Mouse (Mus musculus): ENCODE results near the gene Olfr700.
"Not testable (repeated sequence)": the region's sequence is repeated elsewhere in the genome, so short reads cannot be mapped to it uniquely, and the experiment has no call there.

Gene Olfr700

DNA sequence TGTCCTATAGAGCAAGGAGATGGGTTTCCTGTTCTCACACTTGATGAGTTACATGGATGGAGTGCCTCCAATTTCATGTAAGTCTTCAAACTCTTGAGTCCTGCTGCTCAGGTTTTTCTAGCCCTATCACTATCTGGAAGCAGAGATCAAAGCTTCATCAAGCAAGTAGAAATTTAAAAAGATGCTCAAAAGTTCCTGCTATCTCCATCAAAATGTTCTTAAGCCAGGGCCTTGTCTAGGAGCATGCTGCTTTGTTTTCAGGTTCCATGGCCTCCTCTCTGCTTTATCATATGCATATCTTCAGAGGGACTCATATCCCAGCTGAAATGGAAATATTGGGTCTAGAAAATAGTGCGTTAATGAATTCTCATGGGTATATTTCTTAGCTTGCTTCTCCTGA lies at the start of gene Olfr700:
TSS of gene Olfr700 (minus strand) at position 101 of the 400 bp plus-strand sequence.
- in situ Hi-C loops (cut with MboI; ENCODE audit: unreplicated experiment in 2 of 2) = loop anchor here in 1 of 2 experiments (25.0 kb wide), 1 partner anchor 446 kb away; no protein-coding TSS in a partner anchor

DNA sequence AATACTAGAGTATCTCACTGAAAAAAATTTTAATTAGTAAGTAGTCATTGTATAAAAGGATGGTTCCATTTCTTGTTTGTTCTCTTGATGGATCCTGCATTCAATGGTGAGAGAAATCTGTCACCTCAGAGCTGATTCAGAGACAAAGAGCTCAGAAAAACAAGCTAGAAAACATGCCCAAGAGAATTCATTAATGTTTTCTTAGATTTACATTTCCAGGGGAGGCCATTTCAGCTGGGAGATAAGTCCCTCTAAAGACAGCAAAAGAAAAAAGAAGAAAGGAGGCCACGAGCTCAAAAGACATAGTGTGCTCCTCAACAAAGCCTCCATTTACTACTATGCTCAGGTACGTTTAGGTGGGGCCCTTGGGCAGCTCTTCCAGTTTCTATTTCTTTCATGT lies 34.4 kb upstream of the Olfr700 start, which contains the start of gene Olfr703:
TSS of gene Olfr703 (plus strand) at position 301 of the 400 bp plus-strand sequence.
- in situ Hi-C loops (cut with MboI; ENCODE audit: unreplicated experiment in 2 of 2) = no loop called here

GRCm38 (mm10) chr7:106833793-106834192 lies 25.2 kb upstream of the Olfr700 start, which contains the start of gene Olfr702:
Gene Olfr702, minus strand, starts transcription at chr7:106833893.
- in situ Hi-C loops (cut with MboI; ENCODE audit: unreplicated experiment in 2 of 2) = no loop called here

DNA sequence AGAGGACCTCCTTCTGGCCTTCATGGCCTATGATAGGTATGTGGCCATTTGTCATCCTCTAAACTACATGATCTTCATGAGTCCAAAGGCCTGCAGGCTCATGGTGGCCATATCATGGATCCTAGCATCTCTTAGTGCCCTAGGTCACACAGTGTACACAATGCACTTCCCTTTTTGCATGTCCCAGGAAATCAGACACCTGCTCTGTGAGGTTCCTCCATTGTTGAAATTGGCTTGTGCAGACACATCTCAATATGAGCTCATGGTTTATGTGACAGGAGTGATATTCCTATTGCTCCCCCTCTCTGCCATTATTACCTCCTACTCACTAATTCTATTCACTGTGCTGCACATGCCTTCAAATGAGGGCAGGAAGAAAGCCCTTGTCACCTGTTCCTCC lies 9.8 kb upstream of the Olfr700 start:
- in situ Hi-C loops (cut with MboI; ENCODE audit: unreplicated experiment in 2 of 2) = loop anchor here (10.0 to 25.0 kb wide), 3 partner anchors 384 to 456 kb away; no protein-coding TSS in a partner anchor

DNA sequence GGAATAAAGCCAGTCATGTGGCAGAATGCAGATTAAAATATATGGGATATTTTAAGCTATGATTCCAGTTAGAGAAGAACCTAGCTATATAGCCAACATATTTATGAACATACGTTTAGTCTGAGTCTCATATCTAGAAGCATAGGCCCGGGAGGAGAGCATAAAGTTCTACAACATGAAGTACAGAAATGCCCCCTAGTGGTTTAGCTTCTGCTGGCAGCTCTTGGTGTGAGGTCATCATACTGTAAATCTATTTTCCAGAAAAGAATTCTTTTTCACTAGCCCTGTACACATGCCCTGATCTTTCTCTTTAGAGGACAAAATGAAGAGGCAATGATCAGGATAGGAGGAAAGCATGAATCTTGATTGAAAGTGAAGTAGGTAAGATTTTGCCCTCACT lies 7.1 kb upstream of the Olfr700 start:
- in situ Hi-C loops (cut with MboI; ENCODE audit: unreplicated experiment in 2 of 2) = loop anchor here (10.0 to 25.0 kb wide), 3 partner anchors 381 to 453 kb away; no protein-coding TSS in a partner anchor

DNA sequence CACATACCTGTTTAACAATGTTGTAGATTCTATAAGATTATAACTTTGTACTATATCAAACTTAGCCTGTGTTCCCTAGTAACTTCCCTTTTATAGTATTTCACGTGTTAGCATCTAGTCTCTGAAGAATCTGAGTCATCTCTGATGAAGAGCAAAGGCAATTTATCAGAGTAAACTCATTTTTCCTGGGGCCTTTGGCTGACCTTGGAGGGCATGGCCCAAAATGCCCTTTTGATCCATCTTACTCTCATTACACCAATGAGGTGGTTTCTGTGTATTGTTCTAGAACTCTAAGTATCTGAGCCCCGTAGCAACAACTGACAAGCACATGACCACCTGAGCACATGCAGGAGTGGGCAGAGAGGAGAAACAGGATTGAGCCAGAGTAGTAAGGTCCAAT lies 5.2 kb upstream of the Olfr700 start, which contains the start of gene Olfr701:
TSS of gene Olfr701 (plus strand) at position 301 of the 400 bp plus-strand sequence.
- in situ Hi-C loops (cut with MboI; ENCODE audit: unreplicated experiment in 2 of 2) = loop anchor here (10.0 to 25.0 kb wide), 3 partner anchors 379 to 452 kb away; no protein-coding TSS in a partner anchor

DNA sequence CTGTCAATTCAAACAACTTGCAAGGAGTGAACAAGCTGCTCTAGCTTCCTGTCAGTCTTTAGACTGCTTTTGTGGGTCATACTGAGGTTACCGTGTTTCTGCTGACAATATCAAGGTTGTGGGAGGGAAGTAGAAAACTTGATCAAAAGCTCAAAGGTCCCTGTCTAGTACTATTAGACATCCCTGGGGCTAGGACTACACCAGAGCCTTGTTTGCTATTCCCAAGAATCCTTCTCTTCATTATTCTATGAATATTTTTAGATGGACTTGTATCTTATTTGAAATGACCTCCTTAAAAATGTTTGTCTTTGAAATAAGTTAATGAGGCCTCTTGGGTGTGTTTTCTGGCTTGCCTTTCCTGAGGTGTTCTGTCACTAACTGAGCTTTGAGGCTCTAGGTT lies 15.5 kb downstream of the Olfr700 start, which contains the start of gene Olfr699:
TSS of gene Olfr699 (minus strand) at position 101 of the 400 bp plus-strand sequence.
- in situ Hi-C loops (cut with MboI; ENCODE audit: unreplicated experiment in 2 of 2) = loop anchor here in 1 of 2 experiments (5.0 kb wide), 1 partner anchor 441 kb away; no protein-coding TSS in a partner anchor

GRCm38 (mm10) chr7:106788330-106788729 lies 20.3 kb downstream of the Olfr700 start:
- in situ Hi-C loops (cut with MboI; ENCODE audit: unreplicated experiment in 2 of 2) = loop anchor here (5.0 to 10.0 kb wide), 2 partner anchors 144 to 356 kb away; no protein-coding TSS in a partner anchor

DNA sequence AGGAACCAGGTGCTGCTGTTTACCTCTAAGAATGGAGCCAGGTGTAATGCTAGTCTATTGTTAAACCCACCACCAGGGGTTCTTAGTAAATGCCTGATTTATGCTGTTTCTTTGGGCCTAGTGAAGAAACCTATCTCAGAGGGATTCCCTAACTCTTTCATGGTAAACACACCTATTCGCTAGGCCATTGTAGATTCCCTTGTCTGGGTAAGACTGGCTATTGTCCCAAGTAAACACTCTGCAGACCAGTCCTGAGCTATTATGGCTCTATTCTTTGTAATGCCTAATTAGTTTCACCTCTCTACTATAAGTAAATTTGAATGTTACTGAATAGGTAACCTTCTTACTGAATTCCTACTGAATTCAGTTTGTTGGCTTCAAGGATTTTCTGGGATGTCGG lies 47.6 kb downstream of the Olfr700 start:
- in situ Hi-C loops (cut with MboI; ENCODE audit: unreplicated experiment in 2 of 2) = not testable (repeated sequence)

- in situ Hi-C loops (cut with MboI; ENCODE audit: unreplicated experiment in 2 of 2) = no loop called here
Measured at GRCm38 (mm10) chr7:106758800-106759199, 49.8 kb downstream of the Olfr700 start.
